Mouse (Mus musculus) testis, adult 2 months (tissue): ENCODE data around the gene Rtn4ip1.

Experiments
- CTCF ChIP-seq: fragments of 200-500 bp; IDR thresholded peaks from 2 replicates; pipeline ENCODE4 v1.5.1; 2012; ENCODE audit warnings: low read depth, mild to moderate bottlenecking, inconsistent platforms, low read length, moderate library complexity; ENCODE audit not compliant: control insufficient read depth, insufficient read depth, insufficient replicate concordance
- POLR2A ChIP-seq: fragments of 200-500 bp; IDR thresholded peaks from 2 replicates; pipeline ENCODE4 v1.6.1; 2012; ENCODE audit warnings: low read depth, mild to moderate bottlenecking, inconsistent platforms, low read length, moderate library complexity; ENCODE audit not compliant: control insufficient read depth

GRCm38 (mm10) chr10:43888976-43889375 is 12.6 kb upstream of the Rtn4ip1 start:
- TF ChIP-seq CTCF: no peak
- no peak for TF ChIP-seq POLR2A
